Mouse (Mus musculus) fibroblast of lung, adult 2 months (primary cell): Measurements from ENCODE around the gene Rrp8.

Experiments used
- DNase-seq: peaks from one replicate; pipeline ENCODE4 v3.0.0-alpha.2; 2011; ENCODE audit warnings: low read depth

The Rrp8 gene

DNA sequence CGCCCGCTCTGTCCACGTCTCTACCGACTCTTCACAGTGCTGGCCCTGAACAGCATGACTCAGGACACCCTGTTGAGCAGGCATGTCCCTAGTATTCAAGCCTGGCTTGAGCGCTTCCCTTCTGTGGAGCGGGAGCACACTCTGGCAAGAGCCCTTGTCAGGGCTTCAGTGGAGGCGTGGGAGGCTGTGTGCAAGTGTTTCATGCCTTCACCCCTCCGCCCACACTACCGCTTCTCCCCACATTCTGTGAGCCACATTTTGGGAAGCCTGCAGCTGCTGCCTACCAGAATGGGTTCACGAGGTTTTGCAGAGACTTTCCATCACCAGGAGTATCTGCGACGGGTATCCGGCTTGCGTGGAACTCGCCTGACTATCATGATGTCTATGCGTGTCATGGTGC, 34.0 kb downstream of the Rrp8 start:
- no peak for DNase-seq

DNA sequence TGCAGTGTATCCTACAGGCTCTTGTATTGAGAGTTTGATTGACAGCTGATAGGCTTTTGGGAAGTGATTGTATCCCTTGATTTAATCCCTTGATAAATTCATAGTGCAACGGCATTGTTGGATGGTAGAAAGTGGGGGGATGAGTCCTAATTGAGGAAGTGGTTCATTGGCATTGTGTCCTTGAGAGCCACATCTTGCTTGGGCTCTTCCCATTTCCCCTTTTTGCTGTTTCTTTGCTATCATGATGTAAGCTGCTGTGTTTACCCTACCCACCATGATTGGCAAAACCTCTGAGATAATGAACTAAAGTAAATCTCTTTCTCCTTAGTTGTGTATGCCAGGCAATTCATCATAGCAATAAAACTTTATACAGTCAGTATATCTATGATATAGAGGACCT, 46.3 kb downstream of the Rrp8 start:
- DNase-seq, result no peak

DNA sequence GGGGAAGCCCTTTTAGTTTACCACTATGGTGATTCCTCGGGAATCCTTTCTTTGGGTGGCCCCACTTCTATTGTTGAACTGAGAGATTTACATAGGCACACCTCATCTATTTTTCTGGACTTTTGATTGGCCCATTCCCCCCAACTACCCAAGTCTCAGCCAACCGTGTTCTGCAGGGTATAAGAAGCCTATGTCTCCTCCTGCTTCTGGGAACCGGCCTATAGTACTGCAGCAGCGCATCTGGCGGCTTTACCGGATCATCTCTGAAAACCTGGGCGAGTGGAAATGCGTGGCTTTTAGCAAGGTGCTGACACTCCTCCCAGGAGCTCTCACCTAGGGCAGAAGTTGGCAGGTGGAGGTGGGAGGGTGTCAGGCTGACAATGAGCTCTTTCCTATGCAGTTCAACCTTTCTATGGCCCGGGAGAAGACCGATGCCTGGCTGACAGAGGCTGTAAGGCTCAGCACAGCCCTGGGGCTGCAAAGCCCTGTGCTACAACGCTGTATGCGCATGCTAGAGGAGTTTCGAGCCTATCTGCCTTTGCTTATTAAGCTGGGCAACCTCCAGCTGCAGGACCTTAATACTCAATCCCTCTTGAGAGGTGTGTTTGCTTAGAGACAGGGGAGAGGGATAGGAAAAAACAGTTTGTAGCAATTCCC, 51.5 kb downstream of the Rrp8 start:
- no peak for DNase-seq
